Mouse (Mus musculus): ENCODE measurements at regions not wholly inside any gene's neighbourhood (a gene's known extent, or its start where the extent isn't known, plus 50 kb on each side); places are given as distances from the start of the nearest gene placed in this dataset. TPM values are rescaled to one million over a fixed set of nuclear protein-coding genes. Genes with fewer than 3 reads are reported as not detected.

DNA sequence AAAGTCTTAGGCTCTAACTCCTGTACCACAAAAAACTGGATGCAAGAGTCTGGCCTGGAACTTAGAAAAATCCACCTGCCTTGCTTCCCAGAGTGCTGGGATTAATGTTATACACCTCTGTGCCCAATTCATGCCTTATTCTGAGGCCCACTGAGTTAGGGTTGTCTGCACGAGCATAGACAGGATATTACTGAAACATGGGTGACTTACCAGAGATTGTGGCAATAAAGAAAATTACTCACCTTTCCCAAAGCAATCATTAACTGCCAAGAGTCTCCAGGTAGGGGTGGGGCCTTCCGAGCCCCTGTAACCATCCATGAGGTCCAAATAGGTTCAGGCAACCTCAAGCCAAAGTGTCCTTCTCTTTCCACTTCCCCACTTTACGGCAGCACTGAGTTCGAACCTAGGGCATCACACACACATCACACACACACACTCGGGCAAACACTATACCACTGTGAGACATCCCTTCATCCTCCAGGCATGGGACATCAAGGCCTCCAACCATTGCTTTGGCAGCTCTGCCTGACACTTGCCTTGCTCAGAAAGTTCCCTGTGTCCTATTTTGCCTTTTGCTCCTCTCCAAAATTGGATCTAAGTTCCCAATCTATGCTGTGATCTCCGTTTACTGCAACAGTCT, 53.7 kb upstream of the Peli1 start:
- no peaks in the 10 kb centered on the region for H3K36me3 ChIP-seq (ENCODE audit: insufficient read depth, low read length)
- no peak overlapping the region for H3K4me2 ChIP-seq (replicated peaks; ENCODE audit: low read depth, low read length)
- H3K9me3 ChIP-seq (ENCODE audit: low read length): no peaks in the 10 kb centered on the region
- H3K27ac ChIP-seq (ENCODE audit: low read length): no peak overlapping the region
- H3K27me3 ChIP-seq (ENCODE audit: insufficient read depth, low read length): no peaks in the 10 kb centered on the region
- WGBS: 86% methylated on average over 6 of the region's 6 CpGs
- no peak overlapping the region for H3K9ac ChIP-seq (replicated peaks; ENCODE audit: low read length)
- no peak overlapping the region for H3K4me3 ChIP-seq (ENCODE audit: low read length)
- H3K4me1 ChIP-seq (ENCODE audit: insufficient read depth, low read length): peaks cover 17% of the 10 kb centered on the region
- no peak for ATAC-seq (ENCODE audit: low FRiP score, low TSS enrichment)

DNA sequence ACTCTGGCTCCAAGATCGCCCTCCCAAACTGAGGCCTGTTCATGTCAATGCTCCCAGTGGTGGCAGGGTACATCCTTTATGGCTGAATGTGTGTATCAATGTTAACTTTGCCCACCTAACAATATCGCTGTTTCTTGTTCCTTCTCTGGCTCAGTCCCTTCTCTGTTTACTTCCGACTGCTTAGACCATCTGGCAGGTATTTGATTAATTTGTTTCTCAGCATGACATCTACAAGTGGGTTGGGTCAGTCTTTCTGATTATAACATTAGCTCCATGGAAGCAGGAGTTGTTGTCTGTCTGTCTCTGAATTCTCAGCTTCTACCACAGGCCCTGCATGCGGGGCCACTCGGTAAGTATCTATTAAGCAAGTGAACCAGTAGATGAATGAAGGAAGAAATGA, 49.9 kb upstream of the Peli1 start:
- H3K27ac ChIP-seq (ENCODE audit: low read length): no peak overlapping the region
- H3K4me2 ChIP-seq (replicated peaks; ENCODE audit: low read depth, low read length): no peak overlapping the region
- 87% methylated on average over 5 of the region's 5 CpGs for WGBS
- no peaks in the 10 kb centered on the region for H3K36me3 ChIP-seq (ENCODE audit: insufficient read depth, low read length)
- no peak for ATAC-seq (ENCODE audit: low FRiP score, low TSS enrichment)
- H3K9ac ChIP-seq (replicated peaks; ENCODE audit: low read length): no peak overlapping the region
- H3K27me3 ChIP-seq (ENCODE audit: insufficient read depth, low read length): no peaks in the 10 kb centered on the region
- H3K4me3 ChIP-seq (ENCODE audit: low read length): no peak overlapping the region
- H3K4me1 ChIP-seq (ENCODE audit: insufficient read depth, low read length): no peaks in the 10 kb centered on the region
- H3K9me3 ChIP-seq (ENCODE audit: low read length): no peaks in the 10 kb centered on the region

Small RNA genes lying in the stretch of these regions (microRNA-seq; reads per million reads assigned to microRNA genes)
- not detected for gene Gm23681
